Mouse (Mus musculus) lung, postnatal 0 days (tissue): ENCODE results near the gene Ubr1. TPM values are rescaled to one million over a fixed set of nuclear protein-coding genes. Genes with fewer than 3 reads are reported as not detected.

ENCODE experiments used
- ATAC-seq: fragments of 200-750 bp; cut with Nextera tagmentation; 2 replicates; pipeline ENCODE4 v1.8.0; 2017; ENCODE audit warnings: moderate library complexity
- DNase-seq: peaks from one replicate; pipeline ENCODE4 v3.0.0-alpha.2; 2016; ENCODE audit warnings: low spot score
- H3K27ac ChIP-seq: fragments of 300-500 bp; sonication (generic); 2 replicates; pipeline ENCODE4 v1.5.1; 2014; ENCODE audit warnings: antibody characterized with exemption, mild to moderate bottlenecking, low read length, mixed read lengths
- H3K27me3 ChIP-seq: fragments of 300-500 bp; sonication (generic); replicated peaks from 2 replicates; pipeline ENCODE4 v1.6.1; 2014; ENCODE audit warnings: low read length, mixed read lengths; ENCODE audit not compliant: insufficient read depth
- H3K36me3 ChIP-seq: fragments of 300-500 bp; sonication (generic); 2 replicates; pipeline ENCODE4 v1.6.1; 2014; ENCODE audit warnings: low read length, mixed read lengths; ENCODE audit not compliant: insufficient read depth
- H3K4me1 ChIP-seq: fragments of 300-500 bp; sonication (generic); 2 replicates; pipeline ENCODE4 v1.6.1; 2014; ENCODE audit warnings: antibody characterized with exemption, low read depth, low read length, mixed read lengths; ENCODE audit not compliant: insufficient read depth
- H3K4me2 ChIP-seq: fragments of 300-500 bp; sonication (generic); replicated peaks from 2 replicates; pipeline ENCODE4 v1.6.1; 2014; ENCODE audit warnings: low read depth, mild to moderate bottlenecking, low read length, moderate library complexity, mixed read lengths
- H3K4me3 ChIP-seq: fragments of 300-500 bp; sonication (generic); 2 replicates; pipeline ENCODE4 v1.5.1; 2014; ENCODE audit warnings: low read depth, low read length
- H3K9ac ChIP-seq: fragments of 300-500 bp; sonication (generic); replicated peaks from 2 replicates; pipeline ENCODE4 v1.6.1; 2014; ENCODE audit warnings: low read depth, mild to moderate bottlenecking
- H3K9me3 ChIP-seq: fragments of 300-500 bp; sonication (generic); 2 replicates; pipeline ENCODE4 v1.6.1; 2016; ENCODE audit warnings: low read length, mixed read lengths
- CTCF ChIP-seq: IDR thresholded peaks from 2 replicates; pipeline ENCODE4 v1.5.1; 2016; ENCODE audit warnings: antibody characterized with exemption, mild to moderate bottlenecking
- EP300 ChIP-seq: IDR thresholded peaks from 2 replicates; pipeline ENCODE4 v1.6.1; 2016; ENCODE audit warnings: antibody characterized with exemption, mild to moderate bottlenecking, control low read depth
- WGBS: fragments of 180-500 bp; shearing (Covaris S2); extraction: QIAGEN DNeasy Blood & Tissue Kit; methylation state at CpG from one replicate; pipeline ENCODE4 v1.1.7; 2014; 5-methylcytosine and 5-hydroxymethylcytosine counted together
- polyA plus RNA-seq: library from polyadenylated mRNA; unstranded; fragments of >200 nt; fragmentation: Nextera tagmentation; extraction: Ambion mirVana; gene quantifications from 2 replicates; pipeline ENCODE4 v1.2.1, GENCODE M21; 2015

The Ubr1 gene
- polyA plus RNA-seq, 1 experiment from 2014 or later = 25.1 TPM

GRCm38 (mm10) chr2:120991196-120991595 lies 20.7 kb upstream of the Ubr1 start:
- TF ChIP-seq CTCF (no peak), EP300 (no peak)
- Histone ChIP-seq H3K9me3 (no peaks in the 10 kb centered on the region), H3K4me1 (no peaks in the 10 kb centered on the region), H3K36me3 (no peaks in the 10 kb centered on the region), H3K9ac (no peak overlapping the region), H3K27ac (no peak overlapping the region), H3K27me3 (no peaks in the 10 kb centered on the region), H3K4me2 (no peak overlapping the region), H3K4me3 (no peak overlapping the region)
- WGBS = 63% methylated on average over 4 of the region's 4 CpGs
- ATAC-seq (no peak), DNase-seq (no peak)

DNA sequence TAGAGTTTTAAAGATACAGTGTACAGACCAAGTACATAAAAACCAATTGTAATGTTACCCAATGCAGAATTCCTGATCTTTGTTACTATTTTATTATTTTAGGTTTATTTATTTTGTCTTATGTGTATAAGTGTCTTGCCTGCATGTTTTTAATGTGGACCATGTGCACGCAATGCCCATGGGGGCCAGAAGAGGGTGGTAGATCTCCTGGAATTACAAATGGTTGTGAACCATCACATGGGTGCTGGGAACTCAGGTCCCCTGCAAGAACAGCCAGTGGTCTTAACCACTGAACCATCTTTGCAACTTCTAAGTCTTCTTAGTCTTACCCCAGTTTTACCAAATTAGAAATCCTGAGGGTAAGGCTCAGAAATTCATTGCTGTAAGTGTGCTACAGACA lies 14.7 kb upstream of the Ubr1 start:
- no peak for ATAC-seq
- H3K27ac ChIP-seq = no peak overlapping the region
- WGBS = 97% methylated on average over 1 of the region's 1 CpGs
- no peak overlapping the region for H3K4me3 ChIP-seq
- DNase-seq = no peak
- H3K27me3 ChIP-seq = no peaks in the 10 kb centered on the region
- H3K9me3 ChIP-seq = no peaks in the 10 kb centered on the region
- H3K4me2 ChIP-seq = no peak overlapping the region
- no peak overlapping the region for H3K9ac ChIP-seq
- no peaks in the 10 kb centered on the region for H3K36me3 ChIP-seq
- no peaks in the 10 kb centered on the region for H3K4me1 ChIP-seq
- no peak; the same call in 1 of the 2 replicates for TF ChIP-seq CTCF
- no peak for TF ChIP-seq EP300

GRCm38 (mm10) chr2:120983611-120984010 lies 13.1 kb upstream of the Ubr1 start:
- no peaks in the 10 kb centered on the region for H3K9me3 ChIP-seq
- DNase-seq (no peak), ATAC-seq (no peak)
- H3K27ac ChIP-seq = no peak overlapping the region
- 52% methylated on average over 2 of the region's 2 CpGs for WGBS
- no peaks in the 10 kb centered on the region for H3K4me1 ChIP-seq
- H3K4me2 ChIP-seq = no peak overlapping the region
- H3K27me3 ChIP-seq = no peaks in the 10 kb centered on the region
- H3K4me3 ChIP-seq = no peak overlapping the region
- no peaks in the 10 kb centered on the region for H3K36me3 ChIP-seq
- H3K9ac ChIP-seq = no peak overlapping the region
- TF ChIP-seq EP300 = no peak
- no peak for TF ChIP-seq CTCF

GRCm38 (mm10) chr2:120980861-120981260 lies 10.3 kb upstream of the Ubr1 start:
- H3K27me3 ChIP-seq = no peaks in the 10 kb centered on the region
- 40% methylated on average over 2 of the region's 2 CpGs for WGBS
- H3K4me2 ChIP-seq = no peak overlapping the region
- no peak overlapping the region for H3K9ac ChIP-seq
- peak overlapping the region; percentile 38; the same call in 1 of the 2 replicates for H3K27ac ChIP-seq
- no peaks in the 10 kb centered on the region for H3K9me3 ChIP-seq
- ATAC-seq = peak; percentile 37; the same call in 1 of the 2 replicates
- TF ChIP-seq CTCF = no peak
- peak; percentile 43 for TF ChIP-seq EP300
- no peaks in the 10 kb centered on the region for H3K4me1 ChIP-seq
- peak; percentile 49 for DNase-seq
- H3K4me3 ChIP-seq = no peak overlapping the region
- H3K36me3 ChIP-seq = no peaks in the 10 kb centered on the region

DNA sequence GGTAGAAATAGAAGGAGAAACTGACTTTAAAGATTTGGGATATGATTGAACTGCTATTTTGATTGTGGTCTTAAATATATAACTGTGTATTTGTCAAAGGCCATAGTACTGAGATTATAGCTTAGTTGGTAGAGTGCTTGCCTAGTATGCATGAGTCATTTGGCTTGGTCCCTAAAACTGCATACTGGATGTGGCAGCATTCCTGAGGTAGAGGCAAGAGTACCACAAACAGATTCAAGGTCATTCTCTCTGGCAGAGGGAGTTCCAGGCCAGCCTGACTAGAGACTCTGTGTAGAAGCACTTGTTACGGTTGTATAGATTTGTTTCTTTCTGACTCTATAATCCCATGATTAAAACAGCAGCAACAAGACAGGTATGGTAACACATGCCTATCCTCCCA lies 9.3 kb upstream of the Ubr1 start:
- peak; percentile 57 for DNase-seq
- ATAC-seq = no peak
- Histone ChIP-seq H3K4me3 (no peak overlapping the region), H3K4me1 (no peaks in the 10 kb centered on the region), H3K27me3 (no peaks in the 10 kb centered on the region), H3K36me3 (no peaks in the 10 kb centered on the region), H3K9ac (no peak overlapping the region), H3K9me3 (no peaks in the 10 kb centered on the region), H3K27ac (peak overlapping the region; percentile 27; the same call in 1 of the 2 replicates), H3K4me2 (no peak overlapping the region)
- 73% methylated on average over 1 of the region's 1 CpGs for WGBS
- no peak for TF ChIP-seq CTCF
- peak; percentile 25; the same call in 1 of the 2 replicates for TF ChIP-seq EP300

GRCm38 (mm10) chr2:120978693-120979037 lies 8.2 kb upstream of the Ubr1 start:
- Histone ChIP-seq H3K4me3 (no peak overlapping the region), H3K4me1 (no peaks in the 10 kb centered on the region), H3K9me3 (no peaks in the 10 kb centered on the region), H3K9ac (no peak overlapping the region), H3K4me2 (no peak overlapping the region), H3K36me3 (no peaks in the 10 kb centered on the region), H3K27me3 (no peaks in the 10 kb centered on the region), H3K27ac (no peak overlapping the region)
- DNase-seq (peak; percentile 13), ATAC-seq (no peak)
- WGBS = 41% methylated on average over 2 of the region's 2 CpGs
- TF ChIP-seq EP300 (no peak), CTCF (peak; percentile 37)
